Mouse (Mus musculus): ENCODE data around the gene Casc1.
A peak's percentile ranks its signal among the peaks of the same experiment; 100 is the strongest.

Casc1 gene

DNA sequence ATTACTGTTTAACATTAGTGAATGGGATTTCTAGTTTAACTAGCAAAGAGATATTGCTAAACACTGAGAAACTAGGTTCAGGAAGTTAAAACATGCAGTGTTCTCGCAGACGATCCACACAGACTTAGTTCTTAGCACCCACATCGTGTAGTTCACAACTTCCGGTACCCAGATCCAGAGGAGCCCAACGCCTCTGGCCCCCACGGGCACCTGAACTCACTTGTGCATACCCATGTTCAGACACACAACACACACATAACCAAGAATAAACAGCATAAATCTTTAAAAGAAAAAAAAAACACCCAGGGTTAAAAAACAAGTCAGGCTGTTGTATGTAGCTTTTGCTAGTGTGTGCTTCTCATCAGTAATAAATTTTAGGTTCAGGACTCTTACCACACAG is 6.4 kb downstream of the Casc1 start:
- DNase-seq (ENCODE audit: low read depth in 2 of 2, low spot score in 2 of 2): no peak

- no peak for DNase-seq (ENCODE audit: low read depth in 2 of 2, low spot score in 2 of 2)
Measured at GRCm38 (mm10) chr6:145202432-145203125, 8.2 kb downstream of the Casc1 start.

GRCm38 (mm10) chr6:145197949-145198686 is 12.7 kb downstream of the Casc1 start:
- no peak for DNase-seq (ENCODE audit: low read depth in 2 of 2, low spot score in 2 of 2)

- DNase-seq (ENCODE audit: low read depth in 2 of 2, low spot score in 2 of 2): peak; percentile 14 to 42
Measured at GRCm38 (mm10) chr6:145193446-145193845, 17.4 kb downstream of the Casc1 start.

GRCm38 (mm10) chr6:145193038-145193437 is 17.8 kb downstream of the Casc1 start:
- no peak for DNase-seq (ENCODE audit: low read depth in 2 of 2, low spot score in 2 of 2)

DNA sequence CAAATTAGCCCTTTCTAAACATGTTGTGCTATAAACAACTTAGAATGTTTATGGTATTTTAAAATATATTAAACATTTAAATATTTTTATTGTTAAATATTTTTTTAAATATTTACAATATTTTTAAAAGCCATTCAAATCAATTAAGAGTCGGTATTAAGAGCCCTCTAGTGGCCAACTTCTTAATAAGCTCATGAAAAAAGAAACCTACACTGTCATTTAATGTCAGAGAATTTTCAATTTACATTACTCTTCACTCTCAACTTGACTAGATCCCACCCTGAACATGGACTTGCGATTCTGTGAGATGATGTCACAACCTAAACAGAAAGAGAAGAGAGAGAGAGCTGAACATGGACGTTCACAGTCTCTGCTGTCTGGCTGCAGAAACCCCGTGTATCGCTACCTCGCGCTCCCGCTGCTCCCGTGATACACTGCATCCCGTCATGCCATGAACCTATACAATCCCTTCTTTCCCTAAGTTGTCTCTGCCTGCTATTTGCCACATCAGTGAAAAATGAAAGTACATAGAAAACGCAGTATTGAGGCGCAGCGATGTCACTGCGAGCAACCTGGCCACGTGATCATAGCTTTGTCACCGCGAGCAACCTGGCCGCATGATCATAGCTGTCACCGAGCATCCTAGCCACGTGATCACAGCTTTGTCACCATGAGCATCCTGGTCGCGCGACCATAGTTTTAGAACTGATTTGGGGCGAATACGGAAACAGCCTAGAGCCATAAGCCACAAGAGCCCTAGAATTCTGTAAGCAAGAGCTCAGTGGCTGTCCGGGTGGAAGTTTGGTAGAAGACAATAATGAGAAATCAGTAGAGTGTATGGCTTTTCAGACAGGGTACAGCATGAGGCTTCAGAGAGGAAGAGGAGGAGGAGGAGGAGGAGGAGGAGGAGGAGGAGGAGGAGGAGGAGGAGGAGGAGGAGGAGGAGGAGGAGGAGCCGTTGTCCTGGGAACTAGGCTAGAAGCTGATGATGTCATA is 23.4 kb downstream of the Casc1 start:
- peak; percentile 55 to 71 for DNase-seq (ENCODE audit: low read depth in 2 of 2, low spot score in 2 of 2)

GRCm38 (mm10) chr6:145186096-145186495 is 24.7 kb downstream of the Casc1 start:
- DNase-seq (ENCODE audit: low read depth in 2 of 2, low spot score in 2 of 2): no peak

- no peak for DNase-seq (ENCODE audit: low read depth in 2 of 2, low spot score in 2 of 2)
Measured at GRCm38 (mm10) chr6:145182044-145182443, 28.8 kb downstream of the Casc1 start.

DNA sequence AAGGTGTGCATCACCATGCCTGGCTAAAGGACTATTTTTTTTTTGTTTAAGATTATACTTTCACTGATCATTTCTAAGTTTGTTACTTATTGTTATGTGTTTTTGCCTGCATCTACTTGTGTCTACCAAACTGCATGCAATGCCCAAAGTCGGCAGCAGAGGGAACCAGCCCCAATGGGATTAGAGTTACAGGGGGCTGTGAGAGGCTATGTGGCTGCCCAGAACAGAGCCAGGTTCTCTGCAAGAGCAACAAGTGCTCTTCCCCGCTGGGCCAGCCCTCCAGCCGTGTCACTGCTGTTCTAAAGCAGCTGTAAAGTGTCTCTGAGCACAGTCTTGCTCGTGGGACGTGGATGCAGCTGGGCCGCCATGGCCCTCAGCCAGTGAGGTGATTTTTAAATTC is 31.1 kb downstream of the Casc1 start:
- peak; percentile 58 to 78 for DNase-seq (ENCODE audit: low read depth in 2 of 2, low spot score in 2 of 2)

DNA sequence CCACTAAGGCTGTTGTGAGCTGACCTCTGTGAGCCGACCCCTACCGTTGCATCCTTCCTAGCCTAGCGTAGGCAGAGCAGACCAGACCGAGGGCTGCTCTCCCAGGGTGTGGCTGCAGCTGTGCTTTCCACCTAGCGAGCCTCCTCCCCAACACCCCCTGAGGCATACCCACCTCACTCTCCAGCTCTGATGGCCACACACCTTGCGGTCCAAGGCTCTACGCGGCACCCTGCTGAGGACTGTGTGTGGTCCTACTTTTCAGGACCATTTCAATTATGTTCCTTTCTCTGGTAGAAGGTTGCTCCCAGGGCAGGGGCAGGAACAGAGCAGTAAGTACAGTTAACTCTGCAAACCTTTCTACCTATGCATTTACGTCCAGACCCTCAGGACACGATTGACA is 34.3 kb downstream of the Casc1 start:
- DNase-seq (ENCODE audit: low read depth in 2 of 2, low spot score in 2 of 2): no peak

GRCm38 (mm10) chr6:145175571-145175981 is 35.2 kb downstream of the Casc1 start:
- DNase-seq (ENCODE audit: low read depth in 2 of 2, low spot score in 2 of 2): no peak

DNA sequence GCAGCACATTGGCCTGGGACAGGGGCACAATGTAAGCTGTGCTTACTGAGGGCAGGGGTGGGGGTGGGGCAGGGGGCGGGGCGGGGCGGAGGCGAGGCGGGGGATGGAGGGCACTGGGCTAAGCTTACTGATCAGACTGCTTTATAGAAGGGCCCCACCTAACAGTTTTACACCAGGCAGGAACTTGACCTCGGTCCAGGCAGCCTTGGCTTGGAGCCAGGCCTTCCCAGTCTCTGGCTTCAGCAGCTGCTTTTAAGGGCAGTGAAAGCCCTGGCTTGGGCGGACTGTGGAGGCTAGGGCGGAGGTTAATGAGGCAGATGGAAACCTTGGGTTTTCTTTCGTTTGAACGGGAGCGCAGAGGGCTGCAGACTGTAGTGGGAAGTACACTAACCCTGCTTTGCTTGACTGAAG is 37.0 kb downstream of the Casc1 start:
- DNase-seq (ENCODE audit: low read depth in 2 of 2, low spot score in 2 of 2): no peak

DNA sequence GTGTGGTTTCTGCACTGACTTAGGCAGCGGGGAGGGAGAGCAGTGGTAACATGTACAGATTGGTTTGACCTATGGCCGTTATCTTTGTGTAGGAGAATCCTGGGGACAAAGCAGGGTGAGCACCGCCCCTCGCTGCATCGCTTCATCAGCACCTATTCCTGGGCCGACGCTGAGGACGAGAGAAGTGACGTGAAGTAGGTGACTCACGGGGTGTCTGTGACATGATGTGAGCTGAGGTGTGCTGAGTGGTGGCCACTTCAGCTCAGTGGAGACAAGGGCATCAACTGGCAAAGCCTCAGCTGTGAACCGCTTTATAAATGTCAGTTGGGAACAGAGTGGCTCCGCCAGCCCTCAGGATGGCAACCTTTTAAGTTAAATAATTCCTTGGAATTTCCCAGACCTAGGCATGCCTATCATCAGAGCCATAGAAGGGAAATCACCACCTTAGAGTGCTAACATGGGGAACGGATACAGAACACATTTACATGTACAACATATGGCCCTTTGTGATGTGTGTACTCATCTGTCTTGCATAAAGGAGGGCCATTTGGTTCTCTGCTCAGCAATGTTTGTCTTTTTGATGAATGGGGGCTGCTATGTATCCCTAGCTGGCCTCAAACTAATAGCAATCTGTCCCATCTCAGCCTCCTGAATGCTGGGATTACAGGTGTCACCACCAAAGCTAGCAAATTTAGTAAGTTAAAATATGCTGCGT is 38.8 kb downstream of the Casc1 start:
- no peak for DNase-seq (ENCODE audit: low read depth in 2 of 2, low spot score in 2 of 2)

GRCm38 (mm10) chr6:145160581-145160980 is 50.2 kb downstream of the Casc1 start:
- DNase-seq (ENCODE audit: low read depth in 2 of 2, low spot score in 2 of 2): no peak

DNA sequence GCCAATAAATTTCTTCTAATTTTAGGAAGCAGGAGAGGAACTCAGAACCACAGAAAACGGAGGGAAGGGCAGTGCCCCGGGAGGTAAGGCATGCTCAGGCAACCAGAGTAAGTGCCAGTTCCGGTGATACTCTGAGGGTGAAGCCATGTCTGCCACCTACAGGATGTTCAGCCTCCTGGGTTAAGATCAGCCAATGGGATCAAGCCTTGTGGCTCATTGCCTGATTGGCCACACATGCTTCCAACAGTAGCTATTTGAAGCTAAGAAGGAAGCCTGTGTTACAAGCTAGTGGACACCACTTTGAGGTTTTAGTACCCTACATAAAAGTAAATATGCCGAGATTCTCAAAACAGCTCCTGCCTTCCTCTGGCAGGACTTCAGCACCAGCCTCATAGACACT is 52.2 kb downstream of the Casc1 start:
- no peak for DNase-seq (ENCODE audit: low read depth in 2 of 2, low spot score in 2 of 2)

DNA sequence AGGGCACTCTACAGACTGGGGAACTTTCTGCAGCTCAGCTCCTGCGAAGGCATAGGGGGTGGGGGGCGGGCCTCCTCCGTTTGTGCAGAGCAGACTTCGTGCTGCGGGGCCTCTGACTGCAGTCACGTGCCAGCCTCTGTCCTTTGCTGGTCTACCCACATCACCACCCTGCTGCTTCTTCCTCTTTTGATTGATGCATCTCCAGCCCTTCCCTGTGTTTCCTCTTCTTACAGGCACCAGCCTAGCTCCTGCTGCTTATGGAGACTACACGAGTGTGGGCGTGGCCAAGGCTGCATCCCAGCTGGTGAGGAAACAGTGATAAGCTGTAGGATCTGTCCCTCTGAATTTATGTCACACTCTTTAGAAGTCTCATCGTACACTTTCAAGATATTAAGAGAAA is 61.8 kb downstream of the Casc1 start:
- DNase-seq (ENCODE audit: low read depth in 2 of 2, low spot score in 2 of 2): no peak

GRCm38 (mm10) chr6:145147716-145148115 is 63.1 kb downstream of the Casc1 start:
- no peak for DNase-seq (ENCODE audit: low read depth in 2 of 2, low spot score in 2 of 2)

DNA sequence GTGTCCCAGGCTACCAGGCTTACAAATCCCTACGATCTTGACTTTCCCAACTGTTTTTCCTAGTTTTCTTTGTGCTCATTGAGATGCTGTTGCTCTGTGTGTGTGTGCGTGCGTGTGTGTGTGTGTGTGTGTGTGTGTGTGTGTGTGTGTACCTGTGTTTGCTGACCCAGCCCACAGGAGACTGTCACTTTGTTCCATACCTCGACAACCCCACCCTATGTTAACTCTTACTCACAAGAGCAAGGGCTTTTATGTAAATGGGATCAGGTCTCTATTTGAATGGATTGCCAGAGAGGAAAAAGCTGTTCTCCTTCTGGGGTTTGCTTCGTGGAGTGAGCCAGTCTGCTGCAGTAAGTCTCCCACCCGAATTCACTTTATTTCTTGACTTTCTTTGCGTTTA is 65.6 kb downstream of the Casc1 start:
- DNase-seq (ENCODE audit: low read depth in 2 of 2, low spot score in 2 of 2): no peak

GRCm38 (mm10) chr6:145141827-145142226 is 69.0 kb downstream of the Casc1 start:
- no peak for DNase-seq (ENCODE audit: low read depth in 2 of 2, low spot score in 2 of 2)

DNA sequence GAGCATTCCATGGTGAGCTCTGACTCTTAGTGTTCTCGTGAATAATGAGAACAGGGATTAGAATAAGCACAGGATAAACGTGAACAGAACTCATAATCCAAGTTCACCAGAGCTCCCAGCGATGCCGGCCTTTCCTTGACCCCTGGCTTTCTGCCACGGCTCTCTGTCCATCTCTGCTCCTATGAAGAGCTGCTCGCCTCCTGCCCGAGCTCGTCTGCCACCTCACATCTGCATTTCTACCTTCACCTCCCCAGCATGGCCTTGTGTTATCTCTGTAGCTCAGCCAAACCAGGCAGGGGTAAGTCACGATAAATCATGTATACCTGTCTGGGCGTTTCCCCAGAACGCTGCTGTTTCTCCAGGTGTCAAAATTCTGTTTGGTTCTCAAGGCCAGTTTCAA is 70.1 kb downstream of the Casc1 start:
- DNase-seq (ENCODE audit: low read depth in 2 of 2, low spot score in 2 of 2): no peak
